Mouse (Mus musculus): ENCODE data around the gene Tmem135. TPM values are rescaled to one million over a fixed set of nuclear protein-coding genes. Genes with fewer than 3 reads are reported as not detected.

Gene Tmem135
- polyA plus RNA-seq, 1 experiment from 2014 or later, result 24.5 TPM

GRCm38 (mm10) chr7:89397837-89398534 is 6.0 kb downstream of the Tmem135 start:
- ATAC-seq (ENCODE audit: low FRiP score), result no peak
- Histone ChIP-seq H3K36me3 (no peaks in the 10 kb centered on the region), H3K4me2 (no peak overlapping the region), H3K4me1 (replicated peaks) (peaks cover 15% of the 10 kb centered on the region; the same call in 1 of the 2 replicates), H3K4me3 (no peak overlapping the region), H3K27ac (no peak overlapping the region), H3K27me3 (peaks cover 8% of the 10 kb centered on the region), H3K9ac (no peak overlapping the region), H3K9me3 (0 out of 2 replicates have a peak, but pooled peaks cover 4% of the 10 kb centered on the region)
- WGBS, result 73% methylated on average over 3 of the region's 3 CpGs

- 0 out of 2 replicates have a peak, but pooled peaks cover under 1% of the 10 kb centered on the region for H3K27me3 ChIP-seq
- H3K4me3 ChIP-seq, result no peak overlapping the region
- no peak for ATAC-seq (ENCODE audit: low FRiP score)
- H3K9me3 ChIP-seq, result 0 out of 2 replicates have a peak, but pooled peaks cover 4% of the 10 kb centered on the region
- 75% methylated on average over 8 of the region's 8 CpGs for WGBS
- peaks cover 5% of the 10 kb centered on the region; the same call in 1 of the 2 replicates for H3K4me1 ChIP-seq (replicated peaks)
- H3K27ac ChIP-seq, result no peak overlapping the region
- no peak overlapping the region for H3K9ac ChIP-seq
- no peaks in the 10 kb centered on the region for H3K36me3 ChIP-seq
- H3K4me2 ChIP-seq, result no peak overlapping the region
Measured at GRCm38 (mm10) chr7:89396386-89396785, 7.6 kb downstream of the Tmem135 start.

- Histone ChIP-seq H3K9ac (no peak overlapping the region), H3K36me3 (no peaks in the 10 kb centered on the region), H3K9me3 (0 out of 2 replicates have a peak, but pooled peaks cover 4% of the 10 kb centered on the region), H3K4me1 (replicated peaks) (no peaks in the 10 kb centered on the region), H3K4me3 (no peak overlapping the region), H3K27me3 (no peaks in the 10 kb centered on the region), H3K27ac (no peak overlapping the region), H3K4me2 (no peak overlapping the region)
- 87% methylated on average over 1 of the region's 1 CpGs for WGBS
- no peak for ATAC-seq (ENCODE audit: low FRiP score)
Measured at GRCm38 (mm10) chr7:89395399-89395798, 8.6 kb downstream of the Tmem135 start.

GRCm38 (mm10) chr7:89392825-89393224 is 11.2 kb downstream of the Tmem135 start:
- Histone ChIP-seq H3K4me3 (no peak overlapping the region), H3K9ac (no peak overlapping the region), H3K4me2 (no peak overlapping the region), H3K36me3 (no peaks in the 10 kb centered on the region), H3K27ac (no peak overlapping the region), H3K27me3 (no peaks in the 10 kb centered on the region), H3K9me3 (0 out of 2 replicates have a peak, but pooled peaks cover 4% of the 10 kb centered on the region), H3K4me1 (replicated peaks) (no peaks in the 10 kb centered on the region)
- 100% methylated on average over 1 of the region's 1 CpGs for WGBS
- no peak for ATAC-seq (ENCODE audit: low FRiP score)

GRCm38 (mm10) chr7:89392388-89392787 is 11.6 kb downstream of the Tmem135 start:
- Histone ChIP-seq H3K4me1 (replicated peaks) (no peaks in the 10 kb centered on the region), H3K9me3 (0 out of 2 replicates have a peak, but pooled peaks cover 4% of the 10 kb centered on the region), H3K9ac (no peak overlapping the region), H3K4me3 (no peak overlapping the region), H3K36me3 (no peaks in the 10 kb centered on the region), H3K27ac (no peak overlapping the region), H3K4me2 (no peak overlapping the region), H3K27me3 (no peaks in the 10 kb centered on the region)
- 72% methylated on average over 4 of the region's 4 CpGs for WGBS
- ATAC-seq (ENCODE audit: low FRiP score), result no peak

- no peak for ATAC-seq (ENCODE audit: low FRiP score)
- Histone ChIP-seq H3K4me2 (no peak overlapping the region), H3K4me3 (no peak overlapping the region), H3K4me1 (replicated peaks) (no peaks in the 10 kb centered on the region), H3K36me3 (no peaks in the 10 kb centered on the region), H3K27ac (no peak overlapping the region), H3K9ac (no peak overlapping the region), H3K27me3 (no peaks in the 10 kb centered on the region), H3K9me3 (0 out of 2 replicates have a peak, but pooled peaks cover 4% of the 10 kb centered on the region)
- WGBS, result 86% methylated on average over 4 of the region's 4 CpGs
Measured at GRCm38 (mm10) chr7:89391831-89392230, 12.2 kb downstream of the Tmem135 start.

GRCm38 (mm10) chr7:89391281-89391680 is 12.7 kb downstream of the Tmem135 start:
- Histone ChIP-seq H3K9ac (no peak overlapping the region), H3K9me3 (0 out of 2 replicates have a peak, but pooled peaks cover 4% of the 10 kb centered on the region), H3K4me3 (no peak overlapping the region), H3K4me2 (no peak overlapping the region), H3K4me1 (replicated peaks) (no peaks in the 10 kb centered on the region), H3K36me3 (no peaks in the 10 kb centered on the region), H3K27me3 (no peaks in the 10 kb centered on the region), H3K27ac (no peak overlapping the region)
- ATAC-seq (ENCODE audit: low FRiP score), result no peak
- WGBS, result 90% methylated on average over 3 of the region's 3 CpGs

GRCm38 (mm10) chr7:89390660-89391059 is 13.4 kb downstream of the Tmem135 start:
- H3K9ac ChIP-seq, result no peak overlapping the region
- no peak overlapping the region for H3K4me2 ChIP-seq
- no peaks in the 10 kb centered on the region for H3K36me3 ChIP-seq
- H3K4me3 ChIP-seq, result no peak overlapping the region
- no peak overlapping the region for H3K27ac ChIP-seq
- H3K4me1 ChIP-seq (replicated peaks), result no peaks in the 10 kb centered on the region
- no peaks in the 10 kb centered on the region for H3K27me3 ChIP-seq
- 77% methylated on average over 2 of the region's 2 CpGs for WGBS
- 0 out of 2 replicates have a peak, but pooled peaks cover 4% of the 10 kb centered on the region for H3K9me3 ChIP-seq
- no peak for ATAC-seq (ENCODE audit: low FRiP score)

GRCm38 (mm10) chr7:89388981-89389380 is 15.0 kb downstream of the Tmem135 start:
- WGBS, result 92% methylated on average over 3 of the region's 3 CpGs
- Histone ChIP-seq H3K4me2 (no peak overlapping the region), H3K9ac (no peak overlapping the region), H3K36me3 (no peaks in the 10 kb centered on the region), H3K9me3 (no peaks in the 10 kb centered on the region), H3K4me3 (no peak overlapping the region), H3K27me3 (no peaks in the 10 kb centered on the region), H3K4me1 (replicated peaks) (no peaks in the 10 kb centered on the region), H3K27ac (no peak overlapping the region)
- ATAC-seq (ENCODE audit: low FRiP score), result no peak

- no peak overlapping the region for H3K4me2 ChIP-seq
- no peak overlapping the region for H3K9ac ChIP-seq
- H3K27me3 ChIP-seq, result no peaks in the 10 kb centered on the region
- no peaks in the 10 kb centered on the region for H3K36me3 ChIP-seq
- no peak overlapping the region for H3K4me3 ChIP-seq
- no peak overlapping the region for H3K27ac ChIP-seq
- ATAC-seq (ENCODE audit: low FRiP score), result no peak
- no peaks in the 10 kb centered on the region for H3K4me1 ChIP-seq (replicated peaks)
- H3K9me3 ChIP-seq, result no peaks in the 10 kb centered on the region
- 94% methylated on average over 3 of the region's 3 CpGs for WGBS
Measured at GRCm38 (mm10) chr7:89382892-89383291, 21.1 kb downstream of the Tmem135 start.

GRCm38 (mm10) chr7:89380935-89381705 is 22.9 kb downstream of the Tmem135 start:
- H3K9me3 ChIP-seq, result no peaks in the 10 kb centered on the region
- 46% methylated on average over 7 of the region's 7 CpGs for WGBS

GRCm38 (mm10) chr7:89371623-89372295 is 32.3 kb downstream of the Tmem135 start:
- no peak overlapping the region for H3K4me2 ChIP-seq
- H3K27ac ChIP-seq, result no peak overlapping the region
- H3K9me3 ChIP-seq, result no peaks in the 10 kb centered on the region
- 84% methylated on average over 6 of the region's 6 CpGs for WGBS
- H3K4me1 ChIP-seq (replicated peaks), result no peaks in the 10 kb centered on the region
- no peak overlapping the region for H3K9ac ChIP-seq
- peaks cover 2% of the 10 kb centered on the region; the same call in 1 of the 2 replicates for H3K27me3 ChIP-seq
- H3K4me3 ChIP-seq, result no peak overlapping the region
- H3K36me3 ChIP-seq, result no peaks in the 10 kb centered on the region
- no peak for ATAC-seq (ENCODE audit: low FRiP score)

More at GRCm38 (mm10) chr7:89380935-89381705, 22.9 kb downstream of the Tmem135 start:
- no peak overlapping the region for H3K27ac ChIP-seq
- no peaks in the 10 kb centered on the region for H3K27me3 ChIP-seq
- no peak overlapping the region for H3K4me3 ChIP-seq
- ATAC-seq (ENCODE audit: low FRiP score), result no peak
- H3K36me3 ChIP-seq, result no peaks in the 10 kb centered on the region
- no peak overlapping the region for H3K9ac ChIP-seq
- H3K4me2 ChIP-seq, result no peak overlapping the region
- H3K4me1 ChIP-seq (replicated peaks), result no peaks in the 10 kb centered on the region

Measured in hindbrain, embryonic 13.5 days (tissue).